Mouse (Mus musculus) liver, adult (tissue): ENCODE measurements around the gene Zfand5.

ENCODE experiments used
- GATA4 ChIP-seq: IDR thresholded peaks from 2 replicates; pipeline ENCODE4 v1.6.1; 2014; ENCODE audit warnings: mild to moderate bottlenecking, low read length; ENCODE audit not compliant: insufficient replicate concordance

The Zfand5 gene

GRCm38 (mm10) chr19:21271741-21272654 lies at the start of gene Zfand5:
Gene Zfand5, plus strand, starts transcription at chr19:21272278.
- no peak for TF ChIP-seq GATA4

DNA sequence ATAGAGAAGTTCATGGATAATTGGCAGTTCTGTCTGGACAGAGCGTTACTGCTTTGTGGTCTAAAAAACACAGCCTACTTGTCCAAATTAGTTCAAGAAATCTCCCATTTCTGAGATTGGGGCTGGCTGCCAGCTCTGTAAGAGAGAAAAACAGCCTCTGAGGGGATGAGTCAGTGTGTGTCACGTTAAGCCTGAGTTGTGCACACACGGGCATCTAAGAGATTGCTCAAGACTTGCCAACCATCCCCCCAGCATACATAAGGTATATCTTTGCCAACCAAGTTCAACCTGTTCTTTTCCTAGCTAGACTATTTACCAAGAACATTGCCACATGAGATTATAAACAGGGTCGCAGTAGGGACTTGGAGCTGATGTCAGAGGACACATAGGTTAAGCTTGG lies 44.9 kb upstream of the Zfand5 start:
- no peak for TF ChIP-seq GATA4

GRCm38 (mm10) chr19:21227754-21228153 lies 44.3 kb upstream of the Zfand5 start:
- TF ChIP-seq GATA4 = no peak

- no peak for TF ChIP-seq GATA4
These were observed 18.2 kb upstream of the Zfand5 start for GRCm38 (mm10) chr19:21253846-21254245.

- no peak for TF ChIP-seq GATA4
These were observed 16.2 kb upstream of the Zfand5 start for GRCm38 (mm10) chr19:21255920-21256319.

DNA sequence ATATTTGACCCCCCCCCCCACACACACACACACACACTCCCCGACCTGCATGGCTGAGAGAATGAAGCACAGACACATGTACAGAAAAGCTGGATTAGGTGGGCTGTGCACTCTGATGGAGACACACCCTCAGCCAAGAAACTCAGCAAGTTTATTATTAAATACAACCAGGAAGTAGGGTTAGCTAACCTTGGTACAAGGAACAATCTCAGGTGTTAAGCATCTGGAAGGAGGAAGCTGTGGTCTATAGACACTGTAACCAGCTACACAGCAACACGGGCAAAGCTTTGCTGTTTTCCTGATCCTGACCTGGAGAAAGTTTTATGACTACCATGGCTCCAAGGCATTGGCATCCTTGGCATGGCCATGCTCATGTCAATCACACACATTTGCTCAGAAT lies 12.6 kb upstream of the Zfand5 start:
- TF ChIP-seq GATA4 = no peak

- no peak for TF ChIP-seq GATA4
These were observed 11.8 kb upstream of the Zfand5 start for GRCm38 (mm10) chr19:21260280-21260679.

GRCm38 (mm10) chr19:21271186-21271585 lies 892 bp upstream of the Zfand5 start:
- no peak for TF ChIP-seq GATA4

DNA sequence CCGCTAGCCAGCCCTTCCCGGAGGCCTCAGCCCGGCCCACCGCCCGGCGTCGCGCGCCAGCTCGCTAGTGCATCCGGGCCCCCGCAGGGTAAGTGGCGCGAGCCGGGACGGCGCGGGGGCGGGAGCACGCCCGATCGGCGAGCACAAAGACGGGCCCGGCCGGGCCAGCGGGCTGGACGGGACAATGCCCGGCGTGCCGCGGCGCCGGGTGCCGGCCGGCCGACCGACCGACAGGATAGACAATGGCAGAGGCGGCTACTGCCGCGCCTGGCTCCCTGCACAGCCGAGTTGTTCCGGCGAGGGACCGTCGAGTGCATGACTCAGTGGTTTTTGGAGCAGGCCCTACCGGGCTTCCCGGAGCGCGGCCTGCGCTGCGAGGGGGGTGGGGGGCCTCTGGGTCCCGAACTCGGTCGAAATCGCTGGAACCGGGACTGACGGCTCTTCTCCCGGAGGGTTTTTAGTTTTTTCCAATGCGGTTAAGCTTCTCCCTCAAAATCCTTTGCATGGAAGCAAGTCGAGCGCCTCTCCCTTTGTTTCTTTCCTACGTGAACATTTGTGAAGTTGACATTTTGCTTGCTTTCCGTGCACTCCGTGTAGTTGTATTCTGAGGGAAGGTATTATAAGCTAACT lies 692 bp downstream of the Zfand5 start:
- peak; percentile 21; the same call in 1 of the 2 replicates for TF ChIP-seq GATA4

- no peak for TF ChIP-seq GATA4
These were observed 1.4 kb downstream of the Zfand5 start for GRCm38 (mm10) chr19:21273440-21273839.

- TF ChIP-seq GATA4 = peak; percentile 68
These were observed 2.1 kb downstream of the Zfand5 start for GRCm38 (mm10) chr19:21274181-21274591.

DNA sequence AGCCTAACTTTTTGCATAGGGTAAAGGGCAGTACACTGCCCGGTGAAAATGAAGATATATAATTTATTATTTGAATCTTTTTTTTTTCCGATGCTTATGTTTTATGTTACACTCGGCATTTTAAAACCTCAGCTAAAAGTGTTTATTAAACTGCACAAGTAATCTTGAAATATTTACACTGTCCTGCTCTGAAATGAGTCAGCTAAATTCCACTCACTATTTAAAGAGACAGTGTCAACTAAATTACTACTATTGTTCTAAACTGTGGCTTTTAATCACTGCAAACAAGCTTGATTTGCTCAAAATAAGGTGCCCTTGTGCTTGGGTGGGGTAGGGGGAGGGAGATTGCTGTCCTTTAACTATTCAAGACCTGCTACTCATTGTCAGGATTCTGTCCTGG lies 2.6 kb downstream of the Zfand5 start:
- no peak; the same call in 1 of the 2 replicates for TF ChIP-seq GATA4

GRCm38 (mm10) chr19:21276317-21276716 lies 4.2 kb downstream of the Zfand5 start:
- TF ChIP-seq GATA4 = no peak

- TF ChIP-seq GATA4 = no peak
These were observed 14.5 kb downstream of the Zfand5 start for GRCm38 (mm10) chr19:21286421-21287097.

DNA sequence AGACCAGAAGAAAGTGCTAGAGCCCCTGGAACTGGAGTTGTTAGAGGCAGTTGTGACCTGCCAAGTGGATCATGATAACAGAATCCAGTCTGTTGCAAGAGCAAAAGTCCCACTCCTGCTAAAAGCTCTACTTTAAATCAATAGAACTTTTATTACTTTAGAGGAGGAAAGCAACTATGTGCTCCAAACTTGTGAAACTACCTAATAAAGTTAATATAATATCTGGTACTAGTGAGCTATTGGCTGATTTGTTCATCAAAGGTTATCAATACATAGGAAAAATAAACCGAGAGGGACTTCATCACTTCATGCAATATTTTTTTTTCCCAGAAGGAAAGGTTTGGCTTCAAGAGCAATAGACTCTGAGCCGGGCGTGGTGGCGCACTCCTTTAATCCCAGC lies 25.3 kb downstream of the Zfand5 start:
- peak; percentile 58 for TF ChIP-seq GATA4

- TF ChIP-seq GATA4 = no peak
These were observed 29.7 kb downstream of the Zfand5 start for GRCm38 (mm10) chr19:21301787-21302186.
